Mouse (Mus musculus) lung, adult 2 months (tissue): ENCODE data around the gene 4931409K22Rik.

ENCODE experiments used
- CTCF ChIP-seq: fragments of 200-500 bp; IDR thresholded peaks from 2 replicates; pipeline ENCODE4 v1.5.1; 2011; ENCODE audit warnings: mild to moderate bottlenecking, low read length, control low read depth; ENCODE audit not compliant: insufficient read depth
- POLR2A ChIP-seq: fragments of 200-500 bp; IDR thresholded peaks from 2 replicates; pipeline ENCODE4 v1.6.1; 2011; ENCODE audit warnings: low read depth, mild to moderate bottlenecking, control low read depth, low read length, borderline replicate concordance; ENCODE audit errors: extremely low read depth

DNA sequence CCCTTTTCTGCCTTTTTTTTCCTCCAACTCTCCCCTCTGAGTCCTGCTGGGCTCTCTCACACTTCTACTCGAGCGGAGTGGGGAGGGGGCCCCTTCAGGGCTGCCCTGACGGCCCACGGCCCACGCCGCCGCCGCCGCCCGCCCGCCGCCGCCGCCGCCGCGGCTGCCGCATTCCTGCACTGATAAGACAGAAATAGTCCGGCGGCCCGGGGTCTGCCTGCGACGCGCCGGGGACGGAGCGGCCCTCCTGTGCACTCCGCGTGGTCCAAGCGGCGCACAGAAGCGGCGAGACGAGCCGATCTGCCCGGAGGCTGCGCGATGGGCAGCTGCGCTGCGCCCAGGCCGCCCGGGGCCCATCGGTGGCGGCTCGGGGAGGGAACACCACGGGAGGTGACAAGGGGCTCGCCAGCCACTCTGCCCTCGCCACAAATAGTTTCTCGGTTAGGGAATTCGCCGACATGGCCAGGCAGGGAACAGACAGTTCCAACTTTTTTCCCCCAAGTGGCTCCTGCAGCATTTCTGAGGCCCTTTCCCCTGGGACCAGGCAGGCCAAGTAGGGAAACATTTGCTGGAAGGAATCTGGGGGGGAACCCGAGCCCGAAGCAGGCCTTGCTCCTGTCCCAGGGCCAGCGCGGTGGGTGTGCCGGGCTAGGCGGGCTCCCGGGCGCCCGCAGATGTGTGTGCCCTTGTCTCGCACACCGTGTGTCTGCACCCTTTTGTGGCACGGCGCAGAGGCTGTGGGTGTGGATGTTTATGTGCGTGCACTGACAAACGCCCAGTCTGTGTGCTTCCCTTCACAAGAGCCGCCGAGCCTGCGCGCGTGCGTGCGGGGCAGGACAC lies 45.5 kb upstream of the 4931409K22Rik start:
- no peak for TF ChIP-seq CTCF
- TF ChIP-seq POLR2A, result peak; percentile 78
